Mouse (Mus musculus) forebrain, postnatal 0 days (tissue): ENCODE results near the gene Dnph1. TPM values are rescaled to one million over a fixed set of nuclear protein-coding genes. Genes with fewer than 3 reads are reported as not detected.

Experiments used
- ATAC-seq: fragments of 200-750 bp; cut with Nextera tagmentation; 2 replicates; pipeline ENCODE4 v1.8.0; 2017; ENCODE audit warnings: mild to moderate bottlenecking, moderate library complexity
- DNase-seq: peaks from one replicate; pipeline ENCODE4 v3.0.0-alpha.2; 2015
- H3K27ac ChIP-seq: fragments of 300-500 bp; sonication (generic); 2 replicates; pipeline ENCODE4 v1.5.1; 2014; ENCODE audit warnings: low read depth, mild to moderate bottlenecking, antibody characterized with exemption, low read length, moderate library complexity, mixed read lengths
- H3K27me3 ChIP-seq: fragments of 300-500 bp; sonication (generic); 2 replicates; pipeline ENCODE4 v1.6.1; 2014; ENCODE audit warnings: mild to moderate bottlenecking, low read length, mixed read lengths; ENCODE audit not compliant: insufficient read depth
- H3K36me3 ChIP-seq: fragments of 300-500 bp; sonication (generic); 2 replicates; pipeline ENCODE4 v1.6.1; 2014; ENCODE audit warnings: mild to moderate bottlenecking, moderate library complexity; ENCODE audit not compliant: insufficient read depth
- H3K4me1 ChIP-seq: fragments of 300-500 bp; sonication (generic); 2 replicates; pipeline ENCODE4 v1.6.1; 2014; ENCODE audit warnings: antibody characterized with exemption; ENCODE audit not compliant: insufficient read depth
- H3K4me2 ChIP-seq: fragments of 300-500 bp; sonication (generic); 2 replicates; pipeline ENCODE4 v1.6.1; 2014; ENCODE audit warnings: low read depth, mild to moderate bottlenecking, moderate library complexity
- H3K4me3 ChIP-seq: fragments of 300-500 bp; sonication (generic); 2 replicates; pipeline ENCODE4 v1.5.1; 2014; ENCODE audit warnings: low read depth, low read length, mixed read lengths
- H3K9ac ChIP-seq: fragments of 300-500 bp; sonication (generic); 2 replicates; pipeline ENCODE4 v1.6.1; 2014; ENCODE audit warnings: mild to moderate bottlenecking
- H3K9me3 ChIP-seq: fragments of 300-500 bp; sonication (generic); 2 replicates; pipeline ENCODE4 v1.6.1; 2016; ENCODE audit warnings: low read length
- CTCF ChIP-seq: sonication (generic); IDR thresholded peaks from 2 replicates; pipeline ENCODE4 v1.5.1; 2016; ENCODE audit warnings: antibody characterized with exemption, control low read depth, low read depth
- WGBS: fragments of 180-500 bp; shearing (Covaris S2); extraction: QIAGEN DNeasy Blood & Tissue Kit; methylation state at CpG from one replicate; pipeline ENCODE4 v1.1.7; 2014; 5-methylcytosine and 5-hydroxymethylcytosine counted together
- polyA plus RNA-seq: library from polyadenylated mRNA; unstranded; fragments of >200 nt; fragmentation: Nextera tagmentation; extraction: Ambion mirVana; gene quantifications from 2 replicates; pipeline ENCODE4 v1.2.1, GENCODE M21; 2015
- total RNA-seq: library from RNA; depleted of rRNA; stranded (reverse); fragments of >200 nt; gene quantifications from 2 replicates; pipeline ENCODE4 v1.2.3, GENCODE M21; 2014; rRNA removed

Dnph1 gene
- 5.9 and 6.1 TPM in 2 replicates for total RNA-seq
- 14.9 and 16.1 TPM in 2 replicates for polyA plus RNA-seq

DNA sequence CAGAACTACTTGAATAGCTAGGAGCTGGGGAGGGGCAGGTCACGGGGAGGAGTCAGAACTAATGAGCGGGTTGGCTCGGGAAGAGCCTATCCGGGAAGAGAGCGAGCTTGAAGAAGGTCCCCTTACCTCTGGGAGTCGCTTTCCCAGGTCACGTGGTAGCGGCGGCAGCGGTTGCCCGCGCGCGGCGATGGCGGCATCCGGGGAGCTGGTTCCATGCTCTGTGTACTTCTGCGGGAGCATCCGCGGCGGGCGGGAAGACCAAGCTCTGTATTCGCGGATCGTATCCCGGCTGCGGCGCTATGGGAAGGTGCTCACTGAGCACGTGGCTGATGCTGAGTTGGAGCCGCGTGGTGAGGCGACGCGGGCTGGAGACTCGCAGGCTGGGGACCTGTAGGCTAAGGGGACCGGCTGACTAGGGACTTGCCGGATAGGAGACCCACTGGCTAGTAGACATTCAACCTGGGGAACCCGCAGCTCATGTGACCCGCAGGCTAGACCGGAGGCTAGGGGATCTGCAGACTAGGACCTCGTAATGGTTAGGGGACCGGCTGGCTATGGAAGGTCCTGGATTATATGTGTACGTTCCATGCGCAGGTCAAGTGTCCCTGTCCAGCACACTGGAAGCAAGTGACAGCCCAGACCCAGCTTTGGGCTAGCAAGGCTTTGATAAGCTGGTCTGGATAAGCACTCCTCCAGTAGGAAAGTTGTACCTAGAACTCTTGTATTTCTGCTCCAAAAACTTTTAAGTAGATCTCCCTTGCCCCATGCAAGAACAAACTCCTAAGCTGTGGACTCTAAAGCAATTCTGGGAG lies at the start of gene Dnph1:
Gene Dnph1 (plus strand): TSS at position 89 of the 812 bp plus-strand sequence.
- TF ChIP-seq CTCF = no peak
- peaks cover 28% of the 10 kb centered on the region; the same call in 1 of the 2 replicates for H3K36me3 ChIP-seq
- H3K27me3 ChIP-seq = 0 out of 2 replicates have a peak, but pooled peaks cover 3% of the 10 kb centered on the region
- H3K4me1 ChIP-seq = no peaks in the 10 kb centered on the region; the same call in 1 of the 2 replicates
- peak within 1 kb of the TSS; percentile 52 for H3K4me3 ChIP-seq
- H3K9ac ChIP-seq = peak within 1 kb of the TSS; percentile 62
- 2% methylated on average over 44 of the region's 44 CpGs for WGBS
- H3K27ac ChIP-seq = no peak within 1 kb of the TSS
- no peaks in the 10 kb centered on the region for H3K9me3 ChIP-seq
- peak; percentile 99 for ATAC-seq
- DNase-seq = peak; percentile 91
- H3K4me2 ChIP-seq = peak within 1 kb of the TSS; percentile 93

DNA sequence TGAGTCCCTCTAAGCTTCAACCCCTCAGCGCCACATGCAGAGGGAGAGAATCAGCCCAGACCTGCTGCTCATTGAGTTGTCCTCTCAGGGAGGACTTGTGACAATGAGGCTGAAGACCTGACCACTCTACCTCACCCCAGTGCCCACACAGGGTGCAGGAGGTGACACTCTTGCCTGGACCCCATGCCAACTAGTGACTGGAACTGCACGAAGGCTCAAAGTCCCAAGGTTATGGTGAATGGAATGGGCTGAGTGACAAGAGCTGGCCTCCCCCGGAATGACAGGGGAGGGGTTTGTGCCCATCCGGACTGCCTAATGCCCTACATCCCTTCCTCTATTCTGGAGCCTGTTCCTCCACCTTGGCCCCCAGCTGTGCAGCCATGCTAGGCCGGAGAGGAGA lies 43.8 kb upstream of the Dnph1 start:
- Histone ChIP-seq H3K27ac (no peak overlapping the region), H3K4me3 (no peak overlapping the region), H3K4me2 (no peak overlapping the region), H3K9me3 (no peaks in the 10 kb centered on the region), H3K36me3 (peaks cover 4% of the 10 kb centered on the region; the same call in 1 of the 2 replicates), H3K9ac (no peak overlapping the region), H3K27me3 (no peaks in the 10 kb centered on the region), H3K4me1 (peaks cover 5% of the 10 kb centered on the region; the same call in 1 of the 2 replicates)
- DNase-seq (no peak), ATAC-seq (no peak)
- TF ChIP-seq CTCF = no peak
- 37% methylated on average over 5 of the region's 5 CpGs for WGBS

DNA sequence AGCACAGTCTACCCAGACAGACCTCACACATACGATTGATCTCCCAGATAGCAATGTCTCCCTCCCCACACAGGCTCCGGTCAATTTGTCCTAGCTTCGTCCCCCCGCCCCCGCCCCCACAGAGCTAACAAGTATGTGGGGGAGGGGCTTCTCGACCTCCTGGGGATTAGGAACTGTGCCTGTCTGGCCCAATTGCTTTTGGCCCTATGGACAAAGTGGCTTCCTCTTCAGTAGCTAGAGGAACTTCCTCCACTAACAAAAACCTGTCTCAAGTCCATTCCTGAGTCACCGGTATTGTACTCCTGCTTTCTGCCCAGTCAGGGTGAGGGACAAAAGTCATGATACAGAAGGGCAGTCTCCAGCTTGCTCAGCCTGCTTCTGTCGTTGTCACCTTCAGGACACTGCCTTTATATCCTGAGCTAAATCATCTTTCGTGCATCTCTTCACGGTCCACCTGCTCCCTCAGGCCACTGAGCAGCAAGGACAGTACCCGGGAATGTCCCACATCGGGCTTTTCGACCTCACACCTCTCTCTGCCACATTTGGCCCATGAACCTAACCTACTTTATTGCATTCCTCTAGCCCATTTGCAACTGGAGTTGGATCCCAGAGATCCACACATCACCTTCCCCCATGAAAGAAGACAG lies 43.1 kb upstream of the Dnph1 start:
- Histone ChIP-seq H3K36me3 (peaks cover 8% of the 10 kb centered on the region), H3K9me3 (no peaks in the 10 kb centered on the region), H3K4me1 (peaks cover 5% of the 10 kb centered on the region; the same call in 1 of the 2 replicates), H3K27ac (no peak overlapping the region), H3K9ac (no peak overlapping the region), H3K4me2 (peak overlapping the region; percentile 58), H3K4me3 (no peak overlapping the region), H3K27me3 (no peaks in the 10 kb centered on the region)
- 12% methylated on average over 12 of the region's 13 CpGs for WGBS
- ATAC-seq = no peak
- no peak for TF ChIP-seq CTCF
- DNase-seq = no peak

DNA sequence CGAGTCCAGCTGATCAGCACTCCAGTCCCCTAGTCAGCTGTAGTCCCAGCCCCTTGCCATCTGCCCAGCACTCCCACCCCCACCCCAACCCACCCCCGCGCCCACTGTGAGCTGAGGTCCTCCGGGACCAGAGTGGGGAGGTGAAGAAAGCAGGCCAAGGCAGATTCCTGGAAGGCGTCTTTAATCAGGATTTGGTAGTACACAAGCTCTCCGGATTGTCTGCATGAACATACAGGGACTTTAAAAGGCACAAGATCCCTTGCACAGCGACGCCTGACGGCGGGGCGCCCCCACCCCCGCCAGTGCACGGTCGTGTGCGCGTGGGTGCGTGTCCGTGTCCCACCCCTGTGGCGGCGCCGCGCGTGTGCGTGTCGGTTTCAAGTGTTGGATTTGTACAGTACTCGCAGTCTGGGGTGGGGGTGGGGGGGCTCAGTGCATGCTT lies 42.5 kb upstream of the Dnph1 start:
- peak overlapping the region; percentile 58 for H3K4me2 ChIP-seq
- peaks cover 5% of the 10 kb centered on the region; the same call in 1 of the 2 replicates for H3K4me1 ChIP-seq
- H3K9ac ChIP-seq = peak overlapping the region; percentile 2
- no peak overlapping the region for H3K27ac ChIP-seq
- H3K36me3 ChIP-seq = peaks cover 12% of the 10 kb centered on the region
- ATAC-seq (peak; percentile 69), DNase-seq (peak; percentile 50)
- 2% methylated on average over 26 of the region's 26 CpGs for WGBS
- no peaks in the 10 kb centered on the region for H3K27me3 ChIP-seq
- no peaks in the 10 kb centered on the region for H3K9me3 ChIP-seq
- TF ChIP-seq CTCF = peak; percentile 56
- H3K4me3 ChIP-seq = peak overlapping the region; percentile 29

DNA sequence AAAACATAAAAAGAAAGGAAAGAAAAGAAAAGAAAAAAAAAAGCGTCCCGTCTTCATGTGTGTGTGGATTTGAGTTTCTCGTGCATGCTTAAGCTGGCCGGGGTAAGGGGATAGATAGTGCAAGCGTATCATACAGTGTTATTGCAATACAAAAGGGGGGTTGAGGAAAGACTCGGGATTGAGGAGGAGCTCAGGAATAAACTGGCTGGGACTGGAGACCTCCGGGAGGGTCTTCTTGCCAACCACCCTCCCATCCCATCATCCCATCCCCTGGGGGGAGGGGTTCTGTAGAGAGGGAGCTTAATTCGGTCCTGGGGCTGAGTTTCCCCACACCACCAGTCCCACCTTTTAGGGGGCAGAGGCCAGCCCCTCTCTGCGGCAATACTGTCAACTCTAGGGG lies 42.0 kb upstream of the Dnph1 start:
- DNase-seq (peak; percentile 32), ATAC-seq (peak; percentile 40)
- Histone ChIP-seq H3K27ac (no peak overlapping the region), H3K4me1 (peaks cover 5% of the 10 kb centered on the region; the same call in 1 of the 2 replicates), H3K9ac (peak overlapping the region; percentile 2; the same call in 1 of the 2 replicates), H3K9me3 (no peaks in the 10 kb centered on the region), H3K4me3 (peak overlapping the region; percentile 29), H3K36me3 (peaks cover 15% of the 10 kb centered on the region), H3K4me2 (peak overlapping the region; percentile 58), H3K27me3 (no peaks in the 10 kb centered on the region)
- 2% methylated on average over 9 of the region's 9 CpGs for WGBS
- TF ChIP-seq CTCF = no peak

DNA sequence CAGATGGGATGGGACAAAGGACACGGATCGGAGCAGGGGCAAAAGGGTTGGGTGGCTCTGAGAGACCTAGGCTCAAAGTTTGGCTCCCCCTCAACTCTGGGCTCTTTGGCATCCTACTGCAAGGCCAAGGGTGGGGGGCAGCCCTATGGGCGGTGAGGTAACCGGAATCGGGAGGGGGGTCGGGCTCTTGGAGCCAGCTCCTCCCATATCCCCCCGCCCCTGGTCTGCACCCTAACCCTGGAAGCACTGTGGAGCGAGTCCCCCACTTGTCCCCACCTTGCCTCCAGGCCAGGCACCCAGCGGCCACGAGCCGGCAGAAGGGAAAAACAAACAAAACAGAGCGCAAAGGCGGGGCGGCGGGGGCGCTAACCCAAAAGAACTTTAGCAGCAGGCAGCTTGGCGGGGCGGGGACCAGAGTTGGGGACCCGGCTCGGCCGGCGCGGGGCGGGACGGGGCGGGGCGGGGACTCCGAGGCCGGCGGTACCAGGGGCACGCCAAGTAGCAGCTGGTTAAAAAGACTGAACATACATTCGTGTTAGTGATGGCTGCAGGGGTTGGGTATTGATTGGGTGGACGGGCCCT lies 41.3 kb upstream of the Dnph1 start:
- WGBS = 2% methylated on average over 33 of the region's 33 CpGs
- Histone ChIP-seq H3K9ac (0 out of 2 replicates have a peak overlapping the region, but pooled peaks have one; percentile 2), H3K4me3 (peak overlapping the region; percentile 19), H3K9me3 (no peaks in the 10 kb centered on the region), H3K4me1 (peaks cover 5% of the 10 kb centered on the region; the same call in 1 of the 2 replicates), H3K27ac (no peak overlapping the region), H3K36me3 (peaks cover 21% of the 10 kb centered on the region), H3K4me2 (peak overlapping the region; percentile 58), H3K27me3 (no peaks in the 10 kb centered on the region)
- ATAC-seq = peak; percentile 14; the same call in 1 of the 2 replicates
- DNase-seq = no peak
- TF ChIP-seq CTCF = no peak
